Mouse (Mus musculus): ENCODE results near the gene St3gal2.

GRCm38 (mm10) chr8:110877862-110878261 lies 41.9 kb upstream of the St3gal2 start:
- no peak for TF ChIP-seq EP300 (IDR thresholded peaks at IDR 0.05; ENCODE audit: low read depth)
- no peak for TF ChIP-seq CTCF (IDR thresholded peaks at IDR 0.05; ENCODE audit: low read depth)
